Mouse (Mus musculus): ENCODE results near the gene Elof1.
"Not testable (repeated sequence)": the region's sequence is repeated elsewhere in the genome, so short reads cannot be mapped to it uniquely, and the experiment has no call there.

The Elof1 gene

GRCm38 (mm10) chr9:22116740-22117426 is at the start of gene Elof1:
TSS of gene Elof1 (minus strand) at chr9:22117172.
- peak; percentile 96 for DNase-seq (ENCODE audit: low read depth)

- peak; percentile 2 for DNase-seq (ENCODE audit: low read depth)
Measured at GRCm38 (mm10) chr9:22166686-22167085, 49.7 kb upstream of the Elof1 start.

- no peak for DNase-seq (ENCODE audit: low read depth)
Measured at GRCm38 (mm10) chr9:22165964-22166363, 49.0 kb upstream of the Elof1 start.

- DNase-seq (ENCODE audit: low read depth), result no peak
Measured at GRCm38 (mm10) chr9:22164711-22165668, 48.0 kb upstream of the Elof1 start.

- DNase-seq (ENCODE audit: low read depth), result no peak
Measured at GRCm38 (mm10) chr9:22162912-22163311, 45.9 kb upstream of the Elof1 start.

GRCm38 (mm10) chr9:22162305-22162704 is 45.3 kb upstream of the Elof1 start:
- no peak for DNase-seq (ENCODE audit: low read depth)

GRCm38 (mm10) chr9:22161299-22161698 is 44.3 kb upstream of the Elof1 start:
- DNase-seq (ENCODE audit: low read depth), result no peak

- peak; percentile 1 for DNase-seq (ENCODE audit: low read depth)
Measured at GRCm38 (mm10) chr9:22157516-22158265, 40.7 kb upstream of the Elof1 start.

- DNase-seq (ENCODE audit: low read depth), result peak; percentile 99
Measured at GRCm38 (mm10) chr9:22156497-22157245, 39.7 kb upstream of the Elof1 start, which contains the start of gene Pigyl. TSS of gene Pigyl (plus strand) at chr9:22156846.

- peak; percentile 88 for DNase-seq (ENCODE audit: low read depth)
Measured at GRCm38 (mm10) chr9:22155614-22156013, 38.6 kb upstream of the Elof1 start.

GRCm38 (mm10) chr9:22153810-22154209 is 36.8 kb upstream of the Elof1 start:
- DNase-seq (ENCODE audit: low read depth), result peak; percentile 2

GRCm38 (mm10) chr9:22150946-22151345 is 34.0 kb upstream of the Elof1 start:
- DNase-seq (ENCODE audit: low read depth), result no peak

- DNase-seq (ENCODE audit: low read depth), result not testable (repeated sequence)
Measured at GRCm38 (mm10) chr9:22150249-22150693, 33.3 kb upstream of the Elof1 start.

GRCm38 (mm10) chr9:22149426-22150248 is 32.7 kb upstream of the Elof1 start:
- no peak for DNase-seq (ENCODE audit: low read depth)

- DNase-seq (ENCODE audit: low read depth), result no peak
Measured at GRCm38 (mm10) chr9:22144304-22144965, 27.5 kb upstream of the Elof1 start.

GRCm38 (mm10) chr9:22143108-22144037 is 26.4 kb upstream of the Elof1 start:
- DNase-seq (ENCODE audit: low read depth), result peak; percentile 91

- DNase-seq (ENCODE audit: low read depth), result no peak
Measured at GRCm38 (mm10) chr9:22139746-22140145, 22.8 kb upstream of the Elof1 start.

- peak; percentile 55 for DNase-seq (ENCODE audit: low read depth)
Measured at GRCm38 (mm10) chr9:22138480-22138879, 21.5 kb upstream of the Elof1 start.

All from NIH3T3 (cell line).